Mouse (Mus musculus) limb, embryonic 11.5 days (tissue): ENCODE measurements around the gene Stard9. TPM values are rescaled to one million over a fixed set of nuclear protein-coding genes. Genes with fewer than 3 reads are reported as not detected.

Experiments
- ATAC-seq: fragments of 200-750 bp; cut with Nextera tagmentation; 2 replicates; pipeline ENCODE4 v1.8.0; 2017; ENCODE audit warnings: low read depth; ENCODE audit not compliant: insufficient number of reproducible peaks, low FRiP score, low TSS enrichment
- DNase-seq: peaks from one replicate; pipeline ENCODE4 v3.0.0-alpha.2; 2015; ENCODE audit warnings: low spot score
- H3K27ac ChIP-seq: fragments of 300-500 bp; sonication (generic); replicated peaks from 2 replicates; pipeline ENCODE4 v1.5.1; 2014; ENCODE audit warnings: low read depth, mild to moderate bottlenecking, low read length
- H3K27me3 ChIP-seq: fragments of 300-500 bp; sonication (generic); 2 replicates; pipeline ENCODE4 v1.6.1; 2014; ENCODE audit warnings: mild to moderate bottlenecking, low read length, mixed read lengths; ENCODE audit not compliant: control insufficient read depth, insufficient read depth
- H3K36me3 ChIP-seq: fragments of 300-500 bp; sonication (generic); 2 replicates; pipeline ENCODE4 v1.6.1; 2014; ENCODE audit warnings: mild to moderate bottlenecking, low read length, moderate library complexity, mixed read lengths; ENCODE audit not compliant: control insufficient read depth, insufficient read depth
- H3K4me1 ChIP-seq: fragments of 300-500 bp; sonication (generic); 2 replicates; pipeline ENCODE4 v1.6.1; 2014; ENCODE audit warnings: low read length, mixed read lengths; ENCODE audit not compliant: control insufficient read depth, insufficient read depth
- H3K4me2 ChIP-seq: fragments of 300-500 bp; sonication (generic); 2 replicates; pipeline ENCODE4 v1.6.1; 2014; ENCODE audit warnings: low read depth, mild to moderate bottlenecking, moderate library complexity; ENCODE audit not compliant: severe bottlenecking
- H3K4me3 ChIP-seq: fragments of 300-500 bp; sonication (generic); 2 replicates; pipeline ENCODE4 v1.5.1; 2014; ENCODE audit warnings: low read depth, low read length
- H3K9ac ChIP-seq: fragments of 300-500 bp; sonication (generic); 2 replicates; pipeline ENCODE4 v1.6.1; 2014; ENCODE audit warnings: mild to moderate bottlenecking, low read length
- H3K9me3 ChIP-seq: fragments of 300-500 bp; sonication (generic); 2 replicates; pipeline ENCODE4 v1.6.1; 2016; ENCODE audit warnings: low read length; ENCODE audit not compliant: control insufficient read depth
- WGBS: fragments of 180-500 bp; shearing (Covaris S2); extraction: QIAGEN DNeasy Blood & Tissue Kit; methylation state at CpG from one replicate; pipeline ENCODE4 v1.1.7; 2014; 5-methylcytosine and 5-hydroxymethylcytosine counted together
- polyA plus RNA-seq: library from polyadenylated mRNA; unstranded; fragments of >200 nt; fragmentation: Nextera tagmentation; extraction: Ambion mirVana; gene quantifications from 2 replicates; pipeline ENCODE4 v1.2.1, GENCODE M21; 2014

Stard9 gene
- polyA plus RNA-seq, 1 experiment from 2014 or later, result 4.2 TPM

- H3K4me1 ChIP-seq, result no peaks in the 10 kb centered on the region
- H3K4me3 ChIP-seq, result no peak overlapping the region
- H3K9ac ChIP-seq, result no peak overlapping the region
- H3K27me3 ChIP-seq, result no peaks in the 10 kb centered on the region
- WGBS, result 86% methylated on average over 8 of the region's 8 CpGs
- no peaks in the 10 kb centered on the region for H3K9me3 ChIP-seq
- no peak for ATAC-seq
- H3K27ac ChIP-seq, result no peak overlapping the region
- H3K36me3 ChIP-seq, result peaks cover 42% of the 10 kb centered on the region
- H3K4me2 ChIP-seq, result no peak overlapping the region
- DNase-seq, result no peak
Measured at GRCm38 (mm10) chr2:120722491-120722890, 93.6 kb downstream of the Stard9 start.

- Histone ChIP-seq H3K9ac (no peak overlapping the region), H3K27me3 (no peaks in the 10 kb centered on the region), H3K4me2 (no peak overlapping the region), H3K4me3 (no peak overlapping the region), H3K27ac (no peak overlapping the region), H3K4me1 (no peaks in the 10 kb centered on the region), H3K9me3 (no peaks in the 10 kb centered on the region), H3K36me3 (peaks cover 43% of the 10 kb centered on the region)
- DNase-seq (no peak), ATAC-seq (no peak)
- 77% methylated on average over 4 of the region's 4 CpGs for WGBS
Measured at GRCm38 (mm10) chr2:120723621-120724020, 94.7 kb downstream of the Stard9 start.

GRCm38 (mm10) chr2:120724176-120724575, 95.3 kb downstream of the Stard9 start:
- peaks cover 41% of the 10 kb centered on the region for H3K36me3 ChIP-seq
- H3K4me3 ChIP-seq, result no peak overlapping the region
- H3K27ac ChIP-seq, result no peak overlapping the region
- WGBS, result 84% methylated on average over 6 of the region's 6 CpGs
- H3K9ac ChIP-seq, result no peak overlapping the region
- ATAC-seq (no peak), DNase-seq (no peak)
- no peaks in the 10 kb centered on the region for H3K9me3 ChIP-seq
- no peak overlapping the region for H3K4me2 ChIP-seq
- H3K4me1 ChIP-seq, result 0 out of 2 replicates have a peak, but pooled peaks cover 2% of the 10 kb centered on the region
- H3K27me3 ChIP-seq, result no peaks in the 10 kb centered on the region

- ATAC-seq, result no peak
- peak overlapping the region; percentile 89 for H3K9ac ChIP-seq
- H3K27ac ChIP-seq, result no peak overlapping the region
- H3K4me2 ChIP-seq, result peak overlapping the region; percentile 94
- no peaks in the 10 kb centered on the region for H3K27me3 ChIP-seq
- peaks cover 19% of the 10 kb centered on the region for H3K36me3 ChIP-seq
- H3K4me1 ChIP-seq, result peaks cover 10% of the 10 kb centered on the region; the same call in 1 of the 2 replicates
- peak; percentile 28 for DNase-seq
- H3K4me3 ChIP-seq, result peak overlapping the region; percentile 95
- no peaks in the 10 kb centered on the region for H3K9me3 ChIP-seq
- 8% methylated on average over 23 of the region's 23 CpGs for WGBS
Measured at GRCm38 (mm10) chr2:120729775-120730585, 101.1 kb downstream of the Stard9 start.

- peak overlapping the region; percentile 95 for H3K4me3 ChIP-seq
- peak overlapping the region; percentile 94 for H3K4me2 ChIP-seq
- peak; percentile 23; the same call in 1 of the 2 replicates for ATAC-seq
- H3K27ac ChIP-seq, result peak overlapping the region; percentile 83
- no peak for DNase-seq
- peaks cover 13% of the 10 kb centered on the region for H3K36me3 ChIP-seq
- H3K9ac ChIP-seq, result peak overlapping the region; percentile 89
- WGBS, result under 1% methylated on average over 50 of the region's 50 CpGs
- no peaks in the 10 kb centered on the region for H3K9me3 ChIP-seq
- H3K4me1 ChIP-seq, result peaks cover 10% of the 10 kb centered on the region; the same call in 1 of the 2 replicates
- H3K27me3 ChIP-seq, result no peaks in the 10 kb centered on the region
Measured at GRCm38 (mm10) chr2:120730639-120731166, 101.8 kb downstream of the Stard9 start.

GRCm38 (mm10) chr2:120731167-120731862, 102.4 kb downstream of the Stard9 start:
- Histone ChIP-seq H3K4me1 (peaks cover 10% of the 10 kb centered on the region; the same call in 1 of the 2 replicates), H3K9me3 (no peaks in the 10 kb centered on the region), H3K9ac (peak overlapping the region; percentile 89), H3K27me3 (no peaks in the 10 kb centered on the region), H3K4me2 (peak overlapping the region; percentile 94), H3K36me3 (peaks cover 10% of the 10 kb centered on the region; the same call in 1 of the 2 replicates), H3K27ac (peak overlapping the region; percentile 83), H3K4me3 (peak overlapping the region; percentile 95)
- DNase-seq, result peak; percentile 94
- peak; percentile 96 for ATAC-seq
- WGBS, result under 1% methylated on average over 45 of the region's 61 CpGs

GRCm38 (mm10) chr2:120731877-120732530, 103.1 kb downstream of the Stard9 start:
- Histone ChIP-seq H3K4me1 (peaks cover 10% of the 10 kb centered on the region; the same call in 1 of the 2 replicates), H3K36me3 (peaks cover 6% of the 10 kb centered on the region; the same call in 1 of the 2 replicates), H3K9me3 (no peaks in the 10 kb centered on the region), H3K27me3 (no peaks in the 10 kb centered on the region), H3K9ac (peak overlapping the region; percentile 45; the same call in 1 of the 2 replicates), H3K4me3 (peak overlapping the region; percentile 95), H3K27ac (peak overlapping the region; percentile 83; the same call in 1 of the 2 replicates), H3K4me2 (peak overlapping the region; percentile 94)
- DNase-seq (no peak), ATAC-seq (no peak; the same call in 1 of the 2 replicates)
- WGBS, result 51% methylated on average over 7 of the region's 7 CpGs

- H3K9ac ChIP-seq, result no peak overlapping the region
- no peaks in the 10 kb centered on the region for H3K9me3 ChIP-seq
- WGBS, result 100% methylated on average over 1 of the region's 1 CpGs
- no peak overlapping the region for H3K27ac ChIP-seq
- DNase-seq (no peak), ATAC-seq (no peak)
- no peaks in the 10 kb centered on the region for H3K27me3 ChIP-seq
- H3K4me3 ChIP-seq, result no peak overlapping the region
- no peak overlapping the region for H3K4me2 ChIP-seq
- H3K4me1 ChIP-seq, result no peaks in the 10 kb centered on the region
- H3K36me3 ChIP-seq, result peaks cover 3% of the 10 kb centered on the region
Measured at GRCm38 (mm10) chr2:120745496-120745895, 116.6 kb downstream of the Stard9 start.
